Mouse (Mus musculus): Measurements from ENCODE around the gene Rerg.

- TF ChIP-seq CTCF (IDR thresholded peaks at IDR 0.05; ENCODE audit: extremely low read depth, insufficient read depth, low read length) (no peak), POLR2A (IDR thresholded peaks at IDR 0.05; ENCODE audit: extremely low read depth, insufficient read depth, low read length) (no peak)
These were observed 125.2 kb downstream of the Rerg start for GRCm38 (mm10) chr6:137045011-137045504.

Measured in cortical plate, adult 2 months (tissue).